Mouse (Mus musculus) brain, adult 10 weeks (tissue): ENCODE data around the gene Vnn3. TPM values are rescaled to one million over a fixed set of nuclear protein-coding genes. Genes with fewer than 3 reads are reported as not detected.

Experiments
- polyA plus RNA-seq: library from polyadenylated mRNA; stranded (reverse); fragments of 350-450 nt; fragmentation: Illumina TruSeq; extraction: RNeasy Lipid Tissue Mini Kit (QIAGEN cat#74804); gene quantifications from one replicate; pipeline ENCODE4 v1.2.3, GENCODE M21; 2015; ENCODE audit warnings: low read depth, low replicate concordance

The Vnn3 gene
- not detected for polyA plus RNA-seq

DNA sequence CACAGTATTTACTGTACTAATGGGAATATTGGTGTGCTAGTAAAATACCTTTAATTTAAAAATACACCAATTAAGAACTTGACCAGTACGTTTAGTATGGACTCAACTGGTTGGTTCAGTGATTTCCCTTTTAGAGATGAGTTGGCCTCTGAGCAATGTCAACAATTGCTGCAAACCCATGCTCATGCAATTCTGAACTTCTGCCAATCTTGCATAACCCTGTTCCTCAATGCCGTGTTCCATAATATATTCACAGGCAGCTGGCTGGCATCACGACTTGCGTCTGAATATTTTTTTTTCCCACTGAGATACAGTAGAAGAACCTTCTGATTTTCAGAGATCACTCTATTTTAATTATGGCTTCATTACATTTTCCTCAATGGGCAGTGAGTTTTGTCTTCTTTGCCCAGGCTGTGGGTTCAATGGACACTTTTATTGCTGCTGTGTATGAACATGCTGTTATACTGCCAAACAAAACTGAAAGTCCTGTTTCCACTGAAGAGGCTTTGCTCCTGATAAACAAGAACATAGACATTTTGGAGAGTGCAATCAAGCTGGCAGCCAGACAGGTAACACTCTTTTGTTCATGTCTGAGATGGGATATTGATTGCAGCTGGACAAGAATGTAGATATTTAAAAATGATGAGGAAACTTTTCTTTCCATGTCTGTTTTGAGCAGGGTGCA, at the start of gene Vnn3:
Gene Vnn3 (plus strand): TSS at position 235 of the 685 bp plus-strand sequence.

DNA sequence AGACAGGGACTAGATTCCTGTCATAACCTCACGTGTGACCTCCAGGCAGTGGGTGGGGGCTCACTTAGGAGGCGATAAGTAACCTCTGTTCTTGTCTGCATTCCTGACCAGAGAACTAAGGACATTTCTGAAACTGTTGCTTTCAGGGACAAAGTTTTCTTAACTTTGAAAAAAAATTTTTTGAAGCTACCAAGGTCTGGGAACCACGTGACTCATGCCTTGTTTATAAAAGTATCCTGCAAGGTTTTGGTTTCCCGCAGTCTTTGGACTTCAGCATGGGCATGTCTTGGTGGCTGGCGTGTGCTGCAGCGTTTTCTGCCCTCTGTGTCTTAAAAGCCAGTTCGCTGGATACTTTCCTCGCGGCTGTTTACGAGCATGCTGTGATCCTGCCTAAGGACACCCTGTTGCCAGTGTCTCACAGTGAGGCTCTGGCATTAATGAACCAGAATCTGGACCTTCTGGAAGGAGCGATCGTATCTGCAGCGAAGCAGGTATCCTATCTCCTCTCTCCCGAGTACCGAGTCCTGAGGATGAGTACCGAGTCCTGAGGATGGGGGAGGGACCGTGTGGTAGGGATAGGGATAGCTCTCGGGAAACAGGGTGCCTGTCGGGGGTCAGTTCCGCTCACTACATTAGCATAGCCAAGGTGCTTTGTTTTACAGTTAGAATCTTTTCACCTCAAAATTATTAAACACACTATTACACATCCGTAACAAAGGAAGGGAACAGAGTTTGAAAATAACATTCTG, 43.5 kb downstream of the Vnn3 start, which contains the start of gene Vnn1:
Gene Vnn1 (plus strand): TSS at position 88 of the 749 bp plus-strand sequence.

Other genes starting within 250 kb of the Vnn3 start
- gene Rps12, start 64.2 kb upstream of the Vnn3 start, polyA plus RNA-seq, result 1,204 TPM
- gene Slc18b1, start 54.5 kb upstream of the Vnn3 start, polyA plus RNA-seq, result 18.0 TPM
- gene Vnn1, start 43.2 kb downstream of the Vnn3 start, polyA plus RNA-seq, result 0.24 TPM
- not detected for gene Taar1, start 68.9 kb downstream of the Vnn3 start, polyA plus RNA-seq
- not detected for gene Taar2, start 87.1 kb downstream of the Vnn3 start, polyA plus RNA-seq
- not detected for gene Taar3, start 98.1 kb downstream of the Vnn3 start, polyA plus RNA-seq
- gene Taar4, start 109.0 kb downstream of the Vnn3 start, polyA plus RNA-seq, result not detected
- not detected for gene Taar5, start 119.2 kb downstream of the Vnn3 start, polyA plus RNA-seq
- not detected for gene Taar6, start 134.2 kb downstream of the Vnn3 start, polyA plus RNA-seq
- not detected for gene Taar7a, start 142.0 kb downstream of the Vnn3 start, polyA plus RNA-seq
- gene Taar7b, start 148.5 kb downstream of the Vnn3 start, polyA plus RNA-seq, result not detected
- not detected for gene Taar7d, start 175.8 kb downstream of the Vnn3 start, polyA plus RNA-seq
- not detected for gene Taar7e, start 186.2 kb downstream of the Vnn3 start, polyA plus RNA-seq
- not detected for gene Taar7f, start 198.0 kb downstream of the Vnn3 start, polyA plus RNA-seq
- not detected for gene Taar8a, start 225.0 kb downstream of the Vnn3 start, polyA plus RNA-seq
- gene Taar8b, start 240.8 kb downstream of the Vnn3 start, polyA plus RNA-seq, result not detected